Mouse (Mus musculus): Measurements from ENCODE around the gene Cul7. TPM values are rescaled to one million over a fixed set of nuclear protein-coding genes. Genes with fewer than 3 reads are reported as not detected.

The Cul7 gene
- polyA plus RNA-seq, 1 experiment from 2014 or later, result 41.4 TPM

- Histone ChIP-seq H3K4me2 (peak overlapping the region; percentile 81), H3K9ac (peak overlapping the region; percentile 92), H3K27me3 (replicated peaks) (no peaks in the 10 kb centered on the region), H3K4me3 (peak overlapping the region; percentile 83), H3K36me3 (peaks cover 64% of the 10 kb centered on the region), H3K9me3 (no peaks in the 10 kb centered on the region), H3K4me1 (peaks cover 43% of the 10 kb centered on the region), H3K27ac (replicated peaks) (peak overlapping the region; percentile 85)
- 22% methylated on average over 15 of the region's 15 CpGs for WGBS
- no peak for ATAC-seq (ENCODE audit: extremely low read depth, insufficient number of reproducible peaks, low FRiP score, low TSS enrichment)
Measured at GRCm38 (mm10) chr17:46674530-46675283, 24.6 kb downstream of the Cul7 start.

GRCm38 (mm10) chr17:46678416-46678815 is 28.3 kb downstream of the Cul7 start, which contains the start of gene Mea1:
TSS of gene Mea1 (plus strand) at chr17:46678793.
- peaks cover 52% of the 10 kb centered on the region for H3K36me3 ChIP-seq
- no peaks in the 10 kb centered on the region for H3K27me3 ChIP-seq (replicated peaks)
- peak within 1 kb of the TSS; percentile 96 for H3K9ac ChIP-seq
- H3K4me3 ChIP-seq, result peak within 1 kb of the TSS; percentile 97
- ATAC-seq (ENCODE audit: extremely low read depth, insufficient number of reproducible peaks, low FRiP score, low TSS enrichment), result no peak
- H3K4me1 ChIP-seq, result peaks cover 46% of the 10 kb centered on the region
- H3K9me3 ChIP-seq, result no peaks in the 10 kb centered on the region
- peak within 1 kb of the TSS; percentile 96 for H3K27ac ChIP-seq (replicated peaks)
- H3K4me2 ChIP-seq, result peak within 1 kb of the TSS; percentile 87
- WGBS, result 68% methylated on average over 9 of the region's 9 CpGs

GRCm38 (mm10) chr17:46678911-46679310 is 28.8 kb downstream of the Cul7 start:
- peak overlapping the region; percentile 87 for H3K4me2 ChIP-seq
- WGBS, result 21% methylated on average over 9 of the region's 9 CpGs
- no peaks in the 10 kb centered on the region for H3K9me3 ChIP-seq
- no peaks in the 10 kb centered on the region for H3K27me3 ChIP-seq (replicated peaks)
- H3K27ac ChIP-seq (replicated peaks), result peak overlapping the region; percentile 96
- no peak for ATAC-seq (ENCODE audit: extremely low read depth, insufficient number of reproducible peaks, low FRiP score, low TSS enrichment)
- peaks cover 48% of the 10 kb centered on the region for H3K4me1 ChIP-seq
- H3K4me3 ChIP-seq, result peak overlapping the region; percentile 97
- peaks cover 57% of the 10 kb centered on the region for H3K36me3 ChIP-seq
- peak overlapping the region; percentile 96 for H3K9ac ChIP-seq

- no peaks in the 10 kb centered on the region for H3K9me3 ChIP-seq
- under 1% methylated on average over 34 of the region's 34 CpGs for WGBS
- peak overlapping the region; percentile 96 for H3K27ac ChIP-seq (replicated peaks)
- H3K9ac ChIP-seq, result peak overlapping the region; percentile 96
- peak overlapping the region; percentile 97 for H3K4me3 ChIP-seq
- H3K4me2 ChIP-seq, result peak overlapping the region; percentile 87
- H3K36me3 ChIP-seq, result peaks cover 62% of the 10 kb centered on the region
- no peaks in the 10 kb centered on the region for H3K27me3 ChIP-seq (replicated peaks)
- peak; percentile 8; the same call in 1 of the 2 replicates for ATAC-seq (ENCODE audit: extremely low read depth, insufficient number of reproducible peaks, low FRiP score, low TSS enrichment)
- H3K4me1 ChIP-seq, result peaks cover 42% of the 10 kb centered on the region
Measured at GRCm38 (mm10) chr17:46679843-46680759, 30.0 kb downstream of the Cul7 start.

GRCm38 (mm10) chr17:46680760-46681373 is 30.7 kb downstream of the Cul7 start, which contains the start of gene Klhdc3:
TSS of gene Klhdc3 (minus strand) at chr17:46680914.
- Histone ChIP-seq H3K27me3 (replicated peaks) (no peaks in the 10 kb centered on the region), H3K9me3 (no peaks in the 10 kb centered on the region), H3K4me3 (peak within 1 kb of the TSS; percentile 97), H3K4me2 (peak within 1 kb of the TSS; percentile 87), H3K9ac (peak within 1 kb of the TSS; percentile 96), H3K36me3 (peaks cover 62% of the 10 kb centered on the region), H3K4me1 (peaks cover 40% of the 10 kb centered on the region), H3K27ac (replicated peaks) (peak within 1 kb of the TSS; percentile 96)
- 0% methylated on average over 49 of the region's 49 CpGs for WGBS
- ATAC-seq (ENCODE audit: extremely low read depth, insufficient number of reproducible peaks, low FRiP score, low TSS enrichment), result peak; percentile 98

- Histone ChIP-seq H3K4me3 (peak overlapping the region; percentile 97), H3K27me3 (replicated peaks) (no peaks in the 10 kb centered on the region), H3K9ac (peak overlapping the region; percentile 83), H3K9me3 (no peaks in the 10 kb centered on the region), H3K27ac (replicated peaks) (peak overlapping the region; percentile 74), H3K4me2 (peak overlapping the region; percentile 87), H3K4me1 (peaks cover 40% of the 10 kb centered on the region), H3K36me3 (peaks cover 62% of the 10 kb centered on the region)
- no peak for ATAC-seq (ENCODE audit: extremely low read depth, insufficient number of reproducible peaks, low FRiP score, low TSS enrichment)
- WGBS, result 19% methylated on average over 12 of the region's 12 CpGs
Measured at GRCm38 (mm10) chr17:46681466-46682118, 31.5 kb downstream of the Cul7 start.

GRCm38 (mm10) chr17:46682654-46683389 is 32.7 kb downstream of the Cul7 start:
- Histone ChIP-seq H3K27me3 (replicated peaks) (no peaks in the 10 kb centered on the region), H3K27ac (replicated peaks) (no peak overlapping the region), H3K4me1 (peaks cover 37% of the 10 kb centered on the region), H3K4me2 (no peak overlapping the region), H3K9me3 (no peaks in the 10 kb centered on the region), H3K4me3 (no peak overlapping the region), H3K9ac (no peak overlapping the region), H3K36me3 (peaks cover 62% of the 10 kb centered on the region)
- 85% methylated on average over 16 of the region's 16 CpGs for WGBS
- no peak for ATAC-seq (ENCODE audit: extremely low read depth, insufficient number of reproducible peaks, low FRiP score, low TSS enrichment)

- Histone ChIP-seq H3K4me3 (no peak overlapping the region), H3K36me3 (peaks cover 71% of the 10 kb centered on the region)
- WGBS, result 89% methylated on average over 6 of the region's 6 CpGs
Measured at GRCm38 (mm10) chr17:46685913-46686312, 35.8 kb downstream of the Cul7 start.

GRCm38 (mm10) chr17:46690665-46691064 is 40.5 kb downstream of the Cul7 start:
- H3K4me1 ChIP-seq, result 0 out of 2 replicates have a peak, but pooled peaks cover 4% of the 10 kb centered on the region
- H3K27me3 ChIP-seq (replicated peaks), result no peaks in the 10 kb centered on the region
- ATAC-seq (ENCODE audit: extremely low read depth, insufficient number of reproducible peaks, low FRiP score, low TSS enrichment), result no peak
- H3K9ac ChIP-seq, result no peak overlapping the region
- H3K36me3 ChIP-seq, result peaks cover 48% of the 10 kb centered on the region
- WGBS, result 63% methylated on average over 12 of the region's 12 CpGs
- H3K4me3 ChIP-seq, result no peak overlapping the region
- no peak overlapping the region for H3K4me2 ChIP-seq
- H3K27ac ChIP-seq (replicated peaks), result no peak overlapping the region
- no peaks in the 10 kb centered on the region for H3K9me3 ChIP-seq

More at GRCm38 (mm10) chr17:46685913-46686312, 35.8 kb downstream of the Cul7 start:
- H3K27me3 ChIP-seq (replicated peaks), result no peaks in the 10 kb centered on the region
- no peak for ATAC-seq (ENCODE audit: extremely low read depth, insufficient number of reproducible peaks, low FRiP score, low TSS enrichment)
- no peak overlapping the region for H3K9ac ChIP-seq
- no peak overlapping the region for H3K4me2 ChIP-seq
- H3K9me3 ChIP-seq, result no peaks in the 10 kb centered on the region
- no peak overlapping the region for H3K27ac ChIP-seq (replicated peaks)
- H3K4me1 ChIP-seq, result peaks cover 19% of the 10 kb centered on the region

GRCm38 (mm10) chr17:46691390-46691789 is 41.3 kb downstream of the Cul7 start:
- H3K9me3 ChIP-seq, result no peaks in the 10 kb centered on the region
- no peak overlapping the region for H3K4me3 ChIP-seq
- 0 out of 2 replicates have a peak, but pooled peaks cover 4% of the 10 kb centered on the region for H3K4me1 ChIP-seq
- H3K27ac ChIP-seq (replicated peaks), result no peak overlapping the region
- peaks cover 44% of the 10 kb centered on the region for H3K36me3 ChIP-seq
- no peak overlapping the region for H3K9ac ChIP-seq
- no peak overlapping the region for H3K4me2 ChIP-seq
- WGBS, result 92% methylated on average over 2 of the region's 2 CpGs
- no peak for ATAC-seq (ENCODE audit: extremely low read depth, insufficient number of reproducible peaks, low FRiP score, low TSS enrichment)
- no peaks in the 10 kb centered on the region for H3K27me3 ChIP-seq (replicated peaks)

Data from heart, embryonic 13.5 days (tissue).